Mouse (Mus musculus) liver, postnatal 0 days (tissue): Measurements from ENCODE around the gene Gm9507.
"Not testable (repeated sequence)": the region's sequence is repeated elsewhere in the genome, so short reads cannot be mapped to it uniquely, and the experiment has no call there.

Experiments used
- CTCF ChIP-seq: sonication (generic); IDR thresholded peaks from 2 replicates; pipeline ENCODE4 v1.5.1; 2016; ENCODE audit warnings: antibody characterized with exemption, low read depth
- EP300 ChIP-seq: IDR thresholded peaks from 2 replicates; pipeline ENCODE4 v1.6.1; 2016; ENCODE audit warnings: antibody characterized with exemption, low read depth, mild to moderate bottlenecking

DNA sequence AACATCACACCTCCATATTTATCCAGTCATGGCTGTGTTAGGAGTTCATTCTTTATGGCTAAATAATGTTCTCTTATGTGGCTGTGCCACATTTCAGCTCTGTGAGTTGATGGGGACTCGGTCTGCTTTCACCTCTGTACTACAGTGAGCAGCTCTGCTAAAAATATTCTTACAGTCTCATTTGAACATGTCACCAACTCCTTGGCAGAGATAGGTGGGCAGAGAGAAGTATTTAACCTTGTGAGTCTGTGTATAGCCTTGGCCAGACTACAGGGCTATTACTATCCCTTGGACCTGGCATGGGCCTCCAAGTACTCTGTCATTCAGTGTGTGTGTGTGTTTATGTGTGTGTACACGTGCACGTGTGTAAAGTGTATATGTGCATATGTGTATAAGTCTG, 39.5 kb downstream of the Gm9507 start:
- TF ChIP-seq CTCF, EP300: not testable (repeated sequence)
